Mouse (Mus musculus): Measurements from ENCODE around the gene Lrrc4c.

GRCm38 (mm10) chr2:96505641-96506040, 187.7 kb downstream of the Lrrc4c start:
- TF ChIP-seq MAZ (IDR thresholded peaks at IDR 0.05; ENCODE audit: low read depth, low read length) (no peak), POLR2A (IDR thresholded peaks at IDR 0.05; ENCODE audit: low read depth, low read length) (no peak), ZC3H11A (IDR thresholded peaks at IDR 0.05; ENCODE audit: low read depth, low read length) (no peak), SIN3A (IDR thresholded peaks at IDR 0.05; ENCODE audit: low read length) (no peak), CTCF (conservative IDR thresholded peaks at IDR 0.05 in 1 of 2, IDR thresholded peaks at IDR 0.05 in 1 of 2; ENCODE audit: low read depth in 2 of 2, low read length in 2 of 2) (no peak), MAFK (IDR thresholded peaks at IDR 0.05; ENCODE audit: insufficient replicate concordance, low read length) (no peak), E2F4 (IDR thresholded peaks at IDR 0.05; ENCODE audit: insufficient replicate concordance, low read depth, low read length) (no peak)

Measured in CH12.LX (cell line).